Mouse (Mus musculus): Measurements from ENCODE around the gene Guk1. TPM values are rescaled to one million over a fixed set of nuclear protein-coding genes. Genes with fewer than 3 reads are reported as not detected.

Gene Guk1
- total and polyA plus RNA-seq, 2 experiments from 2014 or later, result 124 to 271 TPM

- H3K9ac ChIP-seq (replicated peaks; ENCODE audit: low read length), result no peak overlapping the region
- no peak overlapping the region for H3K4me3 ChIP-seq (ENCODE audit: low read length)
- peaks cover 37% of the 10 kb centered on the region for H3K27me3 ChIP-seq (ENCODE audit: insufficient read depth, low read length)
- no peaks in the 10 kb centered on the region for H3K36me3 ChIP-seq (ENCODE audit: insufficient read depth, low read length)
- no peaks in the 10 kb centered on the region for H3K4me1 ChIP-seq (ENCODE audit: insufficient read depth, low read length)
- no peak overlapping the region for H3K4me2 ChIP-seq (ENCODE audit: low read depth, low read length)
- DNase-seq (ENCODE audit: low spot score) (no peak), ATAC-seq (no peak)
- no peak overlapping the region for H3K27ac ChIP-seq
- no peak for TF ChIP-seq CTCF (IDR thresholded peaks at IDR 0.05; ENCODE audit: low read depth)
- WGBS, result 76% methylated on average over 19 of the region's 19 CpGs
- H3K9me3 ChIP-seq (ENCODE audit: low read length), result no peaks in the 10 kb centered on the region
These were observed 53.2 kb downstream of the Guk1 start for GRCm38 (mm10) chr11:59138537-59139486.

- no peak for ATAC-seq
These were observed 54.9 kb downstream of the Guk1 start for GRCm38 (mm10) chr11:59136994-59137706.

GRCm38 (mm10) chr11:59135904-59136452, 56.0 kb downstream of the Guk1 start, which contains the start of gene Obscn:
TSS of gene Obscn (minus strand) at chr11:59136402.
- DNase-seq (ENCODE audit: low spot score) (peak; percentile 8), ATAC-seq (peak; percentile 24; the same call in 1 of the 2 replicates)
- TF ChIP-seq CTCF (IDR thresholded peaks at IDR 0.05; ENCODE audit: low read depth), result no peak
- H3K27me3 ChIP-seq (ENCODE audit: insufficient read depth, low read length), result peaks cover 37% of the 10 kb centered on the region
- peak within 1 kb of the TSS; percentile 30 for H3K4me3 ChIP-seq (ENCODE audit: low read length)
- H3K9ac ChIP-seq (replicated peaks; ENCODE audit: low read length), result peak within 1 kb of the TSS; percentile 30; the same call in 1 of the 2 replicates
- H3K4me2 ChIP-seq (ENCODE audit: low read depth, low read length), result peak within 1 kb of the TSS; percentile 51
- no peaks in the 10 kb centered on the region for H3K36me3 ChIP-seq (ENCODE audit: insufficient read depth, low read length)
- WGBS, result 17% methylated on average over 44 of the region's 44 CpGs
- H3K4me1 ChIP-seq (ENCODE audit: insufficient read depth, low read length), result no peaks in the 10 kb centered on the region
- no peak within 1 kb of the TSS for H3K27ac ChIP-seq
- H3K9me3 ChIP-seq (ENCODE audit: low read length), result no peaks in the 10 kb centered on the region

More at GRCm38 (mm10) chr11:59136994-59137706, 54.9 kb downstream of the Guk1 start:
- Histone ChIP-seq H3K9ac (replicated peaks; ENCODE audit: low read length) (no peak overlapping the region), H3K9me3 (ENCODE audit: low read length) (no peaks in the 10 kb centered on the region), H3K27ac (no peak overlapping the region), H3K4me1 (ENCODE audit: insufficient read depth, low read length) (no peaks in the 10 kb centered on the region), H3K27me3 (ENCODE audit: insufficient read depth, low read length) (peaks cover 37% of the 10 kb centered on the region), H3K4me2 (ENCODE audit: low read depth, low read length) (no peak overlapping the region), H3K4me3 (ENCODE audit: low read length) (no peak overlapping the region), H3K36me3 (ENCODE audit: insufficient read depth, low read length) (no peaks in the 10 kb centered on the region)
- DNase-seq (ENCODE audit: low spot score), result no peak
- no peak for TF ChIP-seq CTCF (IDR thresholded peaks at IDR 0.05; ENCODE audit: low read depth)
- WGBS, result 66% methylated on average over 12 of the region's 12 CpGs

GRCm38 (mm10) chr11:59135051-59135820, 56.8 kb downstream of the Guk1 start:
- Histone ChIP-seq H3K27me3 (ENCODE audit: insufficient read depth, low read length) (peaks cover 37% of the 10 kb centered on the region), H3K4me1 (ENCODE audit: insufficient read depth, low read length) (no peaks in the 10 kb centered on the region), H3K36me3 (ENCODE audit: insufficient read depth, low read length) (no peaks in the 10 kb centered on the region), H3K27ac (no peak overlapping the region), H3K4me2 (ENCODE audit: low read depth, low read length) (peak overlapping the region; percentile 51), H3K4me3 (ENCODE audit: low read length) (peak overlapping the region; percentile 30), H3K9me3 (ENCODE audit: low read length) (no peaks in the 10 kb centered on the region), H3K9ac (replicated peaks; ENCODE audit: low read length) (peak overlapping the region; percentile 30; the same call in 1 of the 2 replicates)
- DNase-seq (ENCODE audit: low spot score) (peak; percentile 12), ATAC-seq (peak; percentile 6; the same call in 1 of the 2 replicates)
- no peak for TF ChIP-seq CTCF (IDR thresholded peaks at IDR 0.05; ENCODE audit: low read depth)
- 6% methylated on average over 55 of the region's 55 CpGs for WGBS

GRCm38 (mm10) chr11:59134373-59134997, 57.5 kb downstream of the Guk1 start:
- Histone ChIP-seq H3K9ac (replicated peaks; ENCODE audit: low read length) (no peak overlapping the region), H3K4me1 (ENCODE audit: insufficient read depth, low read length) (no peaks in the 10 kb centered on the region), H3K4me2 (ENCODE audit: low read depth, low read length) (peak overlapping the region; percentile 23; the same call in 1 of the 2 replicates), H3K27ac (no peak overlapping the region), H3K9me3 (ENCODE audit: low read length) (no peaks in the 10 kb centered on the region), H3K36me3 (ENCODE audit: insufficient read depth, low read length) (no peaks in the 10 kb centered on the region), H3K4me3 (ENCODE audit: low read length) (peak overlapping the region; percentile 6; the same call in 1 of the 2 replicates), H3K27me3 (ENCODE audit: insufficient read depth, low read length) (peaks cover 37% of the 10 kb centered on the region)
- WGBS, result 9% methylated on average over 33 of the region's 35 CpGs
- ATAC-seq (peak; percentile 16; the same call in 1 of the 2 replicates), DNase-seq (ENCODE audit: low spot score) (peak; percentile 11)
- TF ChIP-seq CTCF (IDR thresholded peaks at IDR 0.05; ENCODE audit: low read depth), result no peak

Other genes with a start within 250 kb of the Guk1 start
- gene Hist3h2ba, start 243.3 kb downstream of the Guk1 start, total RNA-seq (2014; rRNA removed), result 625 and 1,276 TPM in 2 replicates
- 103 and 109 TPM in 2 replicates for gene Hist3h2ba, start 243.3 kb downstream of the Guk1 start, polyA plus RNA-seq (2015; fragmentation: Nextera tagmentation; extraction: Ambion mirVana)
- gene Hist3h2a, start 237.5 kb downstream of the Guk1 start, total RNA-seq (2014; rRNA removed), result 218 and 236 TPM in 2 replicates
- gene Hist3h2a, start 237.5 kb downstream of the Guk1 start, polyA plus RNA-seq (2015; fragmentation: Nextera tagmentation; extraction: Ambion mirVana), result 49.6 and 53.3 TPM in 2 replicates
- gene Trim17, start 237.5 kb downstream of the Guk1 start, total RNA-seq (2014; rRNA removed), result 2.8 and 4.3 TPM in 2 replicates
- gene Trim17, start 237.5 kb downstream of the Guk1 start, polyA plus RNA-seq (2015; fragmentation: Nextera tagmentation; extraction: Ambion mirVana), result 0.55 and 0.74 TPM in 2 replicates
- gene Trim11, start 214.1 kb downstream of the Guk1 start, total RNA-seq (2014; rRNA removed), result 31.7 and 31.8 TPM in 2 replicates
- 14.1 and 15.9 TPM in 2 replicates for gene Trim11, start 214.1 kb downstream of the Guk1 start, polyA plus RNA-seq (2015; fragmentation: Nextera tagmentation; extraction: Ambion mirVana)
- 2.3 and 2.8 TPM in 2 replicates for gene Obscn, start 55.8 kb downstream of the Guk1 start, total RNA-seq (2014; rRNA removed)
- gene Obscn, start 55.8 kb downstream of the Guk1 start, polyA plus RNA-seq (2015; fragmentation: Nextera tagmentation; extraction: Ambion mirVana), result 0.30 and 0.41 TPM in 2 replicates
- gene Iba57, start 28.5 kb downstream of the Guk1 start, total RNA-seq (2014; rRNA removed), result 13.3 and 14.8 TPM in 2 replicates
- gene Iba57, start 28.5 kb downstream of the Guk1 start, polyA plus RNA-seq (2015; fragmentation: Nextera tagmentation; extraction: Ambion mirVana), result 9.3 and 10.7 TPM in 2 replicates
- gene Gjc2, start 9.0 kb downstream of the Guk1 start, total RNA-seq (2014; rRNA removed), result 2.3 and 3.2 TPM in 2 replicates
- 0.38 and 0.76 TPM in 2 replicates for gene Gjc2, start 9.0 kb downstream of the Guk1 start, polyA plus RNA-seq (2015; fragmentation: Nextera tagmentation; extraction: Ambion mirVana)
- 88.3 and 90.6 TPM in 2 replicates for gene Mrpl55, start 10.3 kb upstream of the Guk1 start, total RNA-seq (2014; rRNA removed)
- gene Mrpl55, start 10.3 kb upstream of the Guk1 start, polyA plus RNA-seq (2015; fragmentation: Nextera tagmentation; extraction: Ambion mirVana), result 119 and 123 TPM in 2 replicates
- 4.3 and 4.7 TPM in 2 replicates for gene 2310033P09Rik, start 16.1 kb upstream of the Guk1 start, total RNA-seq (2014; rRNA removed)
- gene 2310033P09Rik, start 16.1 kb upstream of the Guk1 start, polyA plus RNA-seq (2015; fragmentation: Nextera tagmentation; extraction: Ambion mirVana), result 24.8 and 29.2 TPM in 2 replicates
- 352 and 363 TPM in 2 replicates for gene Arf1, start 36.1 kb upstream of the Guk1 start, total RNA-seq (2014; rRNA removed)
- gene Arf1, start 36.1 kb upstream of the Guk1 start, polyA plus RNA-seq (2015; fragmentation: Nextera tagmentation; extraction: Ambion mirVana), result 609 and 632 TPM in 2 replicates
- 0.61 and 0.68 TPM in 2 replicates for gene Wnt3a, start 98.5 kb upstream of the Guk1 start, total RNA-seq (2014; rRNA removed)
- 0.31 and 0.44 TPM in 2 replicates for gene Wnt3a, start 98.5 kb upstream of the Guk1 start, polyA plus RNA-seq (2015; fragmentation: Nextera tagmentation; extraction: Ambion mirVana)
- gene Wnt9a, start 114.7 kb upstream of the Guk1 start, total RNA-seq (2014; rRNA removed), result 2.8 and 4.5 TPM in 2 replicates
- gene Wnt9a, start 114.7 kb upstream of the Guk1 start, polyA plus RNA-seq (2015; fragmentation: Nextera tagmentation; extraction: Ambion mirVana), result 2.1 and 2.3 TPM in 2 replicates
- not detected in 2 replicates for gene Prss38, start 183.4 kb upstream of the Guk1 start, total RNA-seq (2014; rRNA removed)
- not detected in 2 replicates for gene Prss38, start 183.4 kb upstream of the Guk1 start, polyA plus RNA-seq (2015; fragmentation: Nextera tagmentation; extraction: Ambion mirVana)

All from hindbrain, postnatal 0 days (tissue).